Comparison of ENCODE assay signal across 21 mouse cellular contexts in the genomic region with DNA sequence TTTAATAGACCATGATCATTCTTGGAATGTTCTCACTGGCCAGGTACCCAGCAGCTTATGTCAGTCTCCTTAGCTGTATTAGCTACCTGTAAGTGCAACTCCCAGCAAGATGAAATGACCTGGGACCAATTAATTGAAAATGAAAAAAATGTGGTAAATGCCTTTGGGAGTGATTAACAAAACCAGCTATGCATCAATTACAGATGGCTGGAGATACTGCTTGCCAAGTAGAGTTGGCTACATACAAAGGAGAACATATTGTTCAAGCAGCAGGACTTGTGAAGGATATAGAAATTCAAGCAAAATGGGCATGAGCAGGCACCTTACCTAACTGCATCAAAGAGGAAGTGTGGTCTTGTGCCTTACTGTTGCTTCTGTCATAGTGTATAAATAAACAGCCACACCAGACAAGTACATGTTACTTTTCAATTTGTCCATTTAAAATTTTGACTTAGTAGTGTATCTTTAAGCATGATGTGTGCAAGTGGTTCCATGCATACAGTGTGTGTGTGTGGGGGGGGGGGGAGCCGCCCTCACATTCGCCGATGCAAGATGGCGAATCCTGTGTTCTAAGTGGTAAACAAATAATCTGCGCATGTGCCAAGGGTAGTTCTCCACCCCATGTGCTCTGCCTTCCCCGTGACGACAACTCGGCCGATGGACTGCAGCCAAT.
DNase-seq lines count a peak whose midpoint lies in the region; ATAC-seq and TF ChIP-seq lines count a peak whose summit lies in the region.
"Had no signal": no experiment of that assay in that cellular context is flagged by ENCODE, and none has a peak within 500 bp of the region (broad histone marks: within the 10 kb centered on the region; RNA-seq: fewer than 3 reads in every experiment).

No protein-coding gene starts in this region.

- 96% methylated on average over 8 of the region's 9 CpGs for WGBS in forebrain, embryonic 13.5 days
- 96% methylated on average over 9 of the region's 9 CpGs for WGBS in forebrain, embryonic 12.5 days
- 96% methylated on average over 9 of the region's 9 CpGs for WGBS in heart, adult 2 months

- H3K9ac ChIP-seq in forebrain, embryonic 13.5 days: no peak overlapping the region
- H3K9ac ChIP-seq in forebrain, embryonic 12.5 days: no peak overlapping the region
- H3K9ac ChIP-seq in heart, adult 2 months (ENCODE audit: low read depth, low read length): no peak overlapping the region
- H3K9ac ChIP-seq: heart, embryonic 12.5 days; hindbrain, embryonic 15.5 days; stomach, embryonic 15.5 days had no signal

- H3K9me3 ChIP-seq in forebrain, embryonic 13.5 days (replicated peaks): no peaks in the 10 kb centered on the region
- no peaks in the 10 kb centered on the region for H3K9me3 ChIP-seq in forebrain, embryonic 12.5 days
- H3K9me3 ChIP-seq: heart, embryonic 12.5 days; hindbrain, embryonic 15.5 days; limb, embryonic 10.5 days; stomach, embryonic 15.5 days had no signal

- no peaks in the 10 kb centered on the region for H3K4me1 ChIP-seq in forebrain, embryonic 13.5 days
- no peaks in the 10 kb centered on the region for H3K4me1 ChIP-seq in forebrain, embryonic 12.5 days
- no peaks in the 10 kb centered on the region for H3K4me1 ChIP-seq in heart, adult 2 months (ENCODE audit: control insufficient read depth, insufficient read depth, low read length)
- H3K4me1 ChIP-seq: heart, embryonic 12.5 days; hindbrain, embryonic 15.5 days; limb, embryonic 10.5 days; stomach, embryonic 15.5 days had no signal

- H3K4me3 ChIP-seq in forebrain, embryonic 13.5 days: no peak overlapping the region
- no peak overlapping the region for H3K4me3 ChIP-seq in forebrain, embryonic 12.5 days (replicated peaks)
- H3K4me3 ChIP-seq in heart, adult 2 months: no peak overlapping the region
- H3K4me3 ChIP-seq: gastrocnemius, adult 2 months; heart, embryonic 12.5 days; hindbrain, embryonic 15.5 days; limb, embryonic 10.5 days; myocyte; stomach, embryonic 15.5 days had no signal

- ATAC-seq in forebrain, embryonic 13.5 days: peak; percentile 80; the same call in 1 of the 2 replicates
- no peak for ATAC-seq in forebrain, embryonic 12.5 days (ENCODE audit: low FRiP score)
- ATAC-seq in granulocyte monocyte progenitor cell, adult 5-6 weeks (replicated peaks; ENCODE audit: poor library complexity, severe bottlenecking): no peak
- ATAC-seq: intestine, postnatal 0 days had no signal

- H3K4me2 ChIP-seq in forebrain, embryonic 13.5 days: no peak overlapping the region
- H3K4me2 ChIP-seq in forebrain, embryonic 12.5 days: no peak overlapping the region
- H3K4me2 ChIP-seq: heart, embryonic 12.5 days; hindbrain, embryonic 15.5 days; stomach, embryonic 15.5 days had no signal

- DNase-seq in left cerebral cortex, postnatal 4 days: peak; percentile 10
- no peak for DNase-seq in left cerebral cortex, postnatal 36 days (ENCODE audit: low spot score in 2 of 2)
- peak; percentile 30 for DNase-seq in cerebellum, adult 9-10 months
- peak; percentile 2 for DNase-seq in telencephalon, adult 2 months (ENCODE audit: low read depth, low spot score)
- no peak for DNase-seq in heart, adult 2 months
- DNase-seq: gastrocnemius, adult 2 months; heart, postnatal 14 days; lung, adult 18-20 months; lung, postnatal 14 days; midbrain, embryonic 14.5 days; right cerebral cortex, postnatal 25 days had no signal

- no peaks in the 10 kb centered on the region for H3K79me2 ChIP-seq in heart, adult 2 months (replicated peaks; ENCODE audit: control insufficient read depth, insufficient read depth, low read length)

- intact Hi-C loops in left cerebral cortex, postnatal 4 days (cut with DNase I): no loop called here
- intact Hi-C loops in left cerebral cortex, postnatal 36 days (cut with DNase I): no loop called here
- intact Hi-C loops in heart, adult 2 months (cut with DNase I): no loop called here

- no peaks in the 10 kb centered on the region for H3K27me3 ChIP-seq in forebrain, embryonic 13.5 days
- H3K27me3 ChIP-seq in forebrain, embryonic 12.5 days: no peaks in the 10 kb centered on the region
- H3K27me3 ChIP-seq in heart, adult 2 months (ENCODE audit: control insufficient read depth, insufficient read depth, low read length): no peaks in the 10 kb centered on the region
- H3K27me3 ChIP-seq: CH12.LX; heart, embryonic 12.5 days; hindbrain, embryonic 15.5 days; stomach, embryonic 15.5 days had no signal

- TF ChIP-seq POLR2A in heart, adult 2 months (IDR thresholded peaks at IDR 0.05; ENCODE audit: insufficient read depth, low read depth, low read length): no peak

- TF ChIP-seq CTCF in heart, adult 2 months (IDR thresholded peaks at IDR 0.05): no peak

- H3K27ac ChIP-seq in forebrain, embryonic 13.5 days: no peak overlapping the region
- H3K27ac ChIP-seq in forebrain, embryonic 12.5 days: no peak overlapping the region
- no peak overlapping the region for H3K27ac ChIP-seq in heart, adult 2 months
- H3K27ac ChIP-seq: gastrocnemius, adult 2 months; hindbrain, embryonic 15.5 days; limb, embryonic 10.5 days; stomach, embryonic 15.5 days had no signal

- H3K36me3 ChIP-seq in forebrain, embryonic 13.5 days (ENCODE audit: poor library complexity, severe bottlenecking): no peaks in the 10 kb centered on the region
- H3K36me3 ChIP-seq in forebrain, embryonic 12.5 days (replicated peaks): no peaks in the 10 kb centered on the region
- H3K36me3 ChIP-seq in heart, adult 2 months (ENCODE audit: control insufficient read depth, insufficient read depth, low read length): no peaks in the 10 kb centered on the region
- H3K36me3 ChIP-seq: heart, embryonic 12.5 days; hindbrain, embryonic 15.5 days; limb, embryonic 10.5 days; stomach, embryonic 15.5 days had no signal

- TF ChIP-seq EP300 in heart, adult 2 months (IDR thresholded peaks at IDR 0.05; ENCODE audit: insufficient read depth, low read depth, low read length): no peak

Comparison
In these comparisons a context has a peak if more than half of its experiments do, and no peak if none do; other contexts are left out.
1. DNase-seq: peak in left cerebral cortex, postnatal 4 days (single experiment), cerebellum, adult 9-10 months (single experiment) and telencephalon, adult 2 months (single experiment); none in left cerebral cortex, postnatal 36 days (0 of 2) and heart, adult 2 months (0 of 2).